Mouse (Mus musculus) retina, embryonic 14.5 days (tissue): ENCODE results near the gene Fam129a.
A peak's percentile ranks its signal among the peaks of the same experiment; 100 is the strongest.
"Not testable (repeated sequence)": the region's sequence is repeated elsewhere in the genome, so short reads cannot be mapped to it uniquely, and the experiment has no call there.

Source experiments
- DNase-seq: peaks from one replicate; pipeline ENCODE4 v3.0.0-alpha.2; 2015; ENCODE audit warnings: low spot score

The Fam129a gene

GRCm38 (mm10) chr1:151749894-151750293 lies 178.9 kb downstream of the Fam129a start:
- DNase-seq: not testable (repeated sequence)

- no peak for DNase-seq
Observed at GRCm38 (mm10) chr1:151752946-151753345, 182.0 kb downstream of the Fam129a start.

GRCm38 (mm10) chr1:151753374-151753929 lies 182.5 kb downstream of the Fam129a start:
- no peak for DNase-seq

- DNase-seq: no peak
Observed at GRCm38 (mm10) chr1:151754028-151754489, 183.1 kb downstream of the Fam129a start.

- DNase-seq: peak; percentile 99
Observed at GRCm38 (mm10) chr1:151754881-151755659, 184.1 kb downstream of the Fam129a start, which contains the start of gene Edem3. Gene Edem3 (plus strand): TSS chr1:151755371.

GRCm38 (mm10) chr1:151755660-151756424 lies 184.9 kb downstream of the Fam129a start:
- no peak for DNase-seq

- DNase-seq: no peak
Observed at GRCm38 (mm10) chr1:151756425-151756728, 185.4 kb downstream of the Fam129a start.

- DNase-seq: no peak
Observed at GRCm38 (mm10) chr1:151758301-151758700, 187.3 kb downstream of the Fam129a start.

- no peak for DNase-seq
Observed at GRCm38 (mm10) chr1:151758991-151759390, 188.0 kb downstream of the Fam129a start.

- DNase-seq: no peak
Observed at GRCm38 (mm10) chr1:151764236-151764635, 193.2 kb downstream of the Fam129a start.

GRCm38 (mm10) chr1:151766166-151766565 lies 195.2 kb downstream of the Fam129a start:
- DNase-seq: no peak

GRCm38 (mm10) chr1:151766976-151767654 lies 196.1 kb downstream of the Fam129a start:
- no peak for DNase-seq

- peak; percentile 15 for DNase-seq
Observed at GRCm38 (mm10) chr1:151769200-151769913, 198.4 kb downstream of the Fam129a start.
